8 mouse cellular contexts compared by ENCODE assay signal in genomic region chr9:68016255-68016954, GRCm38 (mm10).
DNase-seq lines count a peak whose midpoint lies in the region; ATAC-seq and TF ChIP-seq lines count a peak whose summit lies in the region.

No protein-coding gene starts in this region.

- peak; percentile 81 for ATAC-seq in lung, embryonic 14.5 days (ENCODE audit: insufficient read depth)
- no peak for ATAC-seq in megakaryocyte progenitor cell, adult 5-6 weeks (replicated peaks; ENCODE audit: poor library complexity)

- H3K36me3 ChIP-seq in lung, embryonic 14.5 days (ENCODE audit: insufficient read depth) = no peaks in the 10 kb centered on the region

- H3K4me1 ChIP-seq in lung, embryonic 14.5 days (ENCODE audit: insufficient read depth) = no peaks in the 10 kb centered on the region

- H3K27me3 ChIP-seq in lung, embryonic 14.5 days (ENCODE audit: insufficient read depth, low read length) = 0 out of 2 replicates have a peak, but pooled peaks cover 4% of the 10 kb centered on the region

- TF ChIP-seq CTCF in lung, embryonic 14.5 days (IDR thresholded peaks at IDR 0.05; ENCODE audit: low read depth) = peak; percentile 87

- H3K27ac ChIP-seq in lung, embryonic 14.5 days (ENCODE audit: low read depth) = no peak overlapping the region

- H3K9me3 ChIP-seq in lung, embryonic 14.5 days (ENCODE audit: low read depth, low read length) = no peaks in the 10 kb centered on the region

- H3K4me2 ChIP-seq in lung, embryonic 14.5 days = no peak overlapping the region

- DNase-seq in 416B (ENCODE audit: low read depth) (peak; percentile 27), adipocyte (ENCODE audit: low spot score) (peak; percentile 22)
- DNase-seq in embryo, embryonic 9.5 days (ENCODE audit: extremely low spot score) = peak; percentile 58
- DNase-seq in heart, adult 9 months (ENCODE audit: low spot score in 2 of 2) = peak; percentile 53 to 57
- DNase-seq in kidney, postnatal 14 days = peak; percentile 70
- DNase-seq in lung, embryonic 14.5 days = peak; percentile 85
- DNase-seq in retina, postnatal 1 day = peak; percentile 77

- no peak overlapping the region for H3K9ac ChIP-seq in lung, embryonic 14.5 days

- H3K4me3 ChIP-seq in lung, embryonic 14.5 days (ENCODE audit: low read depth, low read length) = no peak overlapping the region

- WGBS in lung, embryonic 14.5 days = 46% methylated on average over 5 of the region's 5 CpGs

Comparison
In these comparisons a context has a peak if more than half of its experiments do, and no peak if none do; other contexts are left out.
1. DNase-seq: peak in every context shown above with its lines; median percentile 85 in lung, embryonic 14.5 days; 77 in retina, postnatal 1 day; 70 in kidney, postnatal 14 days; 58 in embryo, embryonic 9.5 days; 55 in heart, adult 9 months; 27 in 416B; 22 in adipocyte.